Mouse (Mus musculus): ENCODE results near the gene Aig1.

DNA sequence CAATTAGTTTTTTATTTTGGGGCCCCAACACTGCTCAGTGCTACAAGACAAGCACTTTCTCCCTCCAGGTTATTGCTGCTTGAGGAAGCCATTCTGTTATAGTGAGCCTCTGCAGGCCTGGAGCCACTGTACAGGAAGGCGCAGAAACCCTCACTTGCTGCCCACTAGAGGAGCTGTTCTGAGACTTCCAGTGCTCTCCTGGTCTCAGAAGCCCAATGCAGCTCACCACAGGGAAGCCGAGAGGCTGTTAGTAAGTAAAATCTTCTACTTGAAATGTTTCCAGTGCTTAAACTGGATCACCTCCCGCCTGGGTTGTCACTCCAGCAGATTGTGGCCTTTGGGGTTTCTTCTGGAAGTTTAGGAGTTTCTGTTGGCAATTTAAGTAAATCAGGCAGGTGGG, 186.2 kb downstream of the Aig1 start:
- TF ChIP-seq CTCF (IDR thresholded peaks at IDR 0.05): peak; percentile 69
- TF ChIP-seq EP300 (IDR thresholded peaks at IDR 0.05): no peak

Measured in lung, postnatal 0 days (tissue).